Mouse (Mus musculus) central nervous system, embryonic 14 days (tissue): ENCODE results near the gene 1700001C02Rik. TPM values are rescaled to one million over a fixed set of nuclear protein-coding genes. Genes with fewer than 3 reads are reported as not detected.

ENCODE experiments used
- polyA plus RNA-seq: library from polyadenylated mRNA; depleted of rRNA; stranded (reverse); fragments of >200 nt; gene quantifications from 2 replicates; pipeline ENCODE4 v1.2.3, GENCODE M21; 2012; rRNA removed

The 1700001C02Rik gene
- polyA plus RNA-seq, result 0.51 and 0.55 TPM in 2 replicates

DNA sequence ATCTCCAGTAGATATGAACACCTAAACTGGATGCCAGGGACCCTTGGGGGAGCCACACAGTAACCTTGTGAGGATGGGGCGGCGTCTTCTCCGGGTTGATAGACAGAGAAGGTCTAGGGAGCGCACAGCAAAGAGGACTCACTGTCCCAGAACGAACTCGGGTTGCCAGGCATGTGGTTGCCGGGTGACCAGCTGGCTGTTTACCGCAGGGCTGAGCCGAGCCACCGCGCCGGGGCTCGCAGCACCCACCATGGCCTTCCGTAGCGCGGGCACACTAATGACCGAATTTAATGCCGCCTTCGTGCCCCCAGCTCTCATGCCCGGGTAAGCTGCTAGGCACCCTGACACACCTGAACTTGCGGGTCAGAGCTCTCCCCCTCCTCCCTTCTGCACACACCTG, at the start of gene 1700001C02Rik:
TSS of gene 1700001C02Rik (plus strand) at position 187 of the 400 bp plus-strand sequence.

DNA sequence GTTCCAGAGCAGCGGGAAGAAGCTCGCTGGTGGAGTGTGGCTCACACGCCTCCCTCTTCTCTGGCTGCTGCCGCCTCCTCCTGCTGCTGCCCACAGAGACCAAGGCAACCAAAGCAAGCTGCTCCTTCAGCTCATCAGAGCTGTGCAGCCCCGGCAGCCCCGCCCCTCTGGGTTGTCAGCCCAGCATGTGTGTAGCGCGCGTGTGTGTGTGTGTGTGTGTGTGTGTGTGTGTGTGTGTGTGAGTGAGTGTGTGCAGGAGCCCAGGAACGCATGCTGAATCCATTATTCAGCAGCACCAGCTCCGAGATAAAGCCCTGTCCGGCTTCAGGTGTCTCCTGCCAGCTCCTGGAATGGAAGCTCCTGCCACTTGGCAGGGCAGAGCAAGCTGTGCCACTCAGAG, 4.0 kb upstream of the 1700001C02Rik start, which contains the start of gene Otof:
TSS of gene Otof (minus strand) at position 112 of the 400 bp plus-strand sequence.

Other genes with a start within 250 kb of the 1700001C02Rik start
- gene Selenoi, start 233.5 kb upstream of the 1700001C02Rik start, polyA plus RNA-seq, result 42.0 and 42.6 TPM in 2 replicates
- 2.7 and 3.2 TPM in 2 replicates for gene Drc1, start 184.7 kb upstream of the 1700001C02Rik start, polyA plus RNA-seq
- 5.1 and 5.9 TPM in 2 replicates for gene Otof, start 4.1 kb upstream of the 1700001C02Rik start, polyA plus RNA-seq
- not detected in 2 replicates for gene Cib4, start 79.8 kb downstream of the 1700001C02Rik start, polyA plus RNA-seq
- 4.0 and 5.8 TPM in 2 replicates for gene Kcnk3, start 122.1 kb downstream of the 1700001C02Rik start, polyA plus RNA-seq
- gene Slc35f6, start 181.9 kb downstream of the 1700001C02Rik start, polyA plus RNA-seq, result 32.4 and 34.2 TPM in 2 replicates
- gene Cenpa, start 200.7 kb downstream of the 1700001C02Rik start, polyA plus RNA-seq, result 96.4 and 115 TPM in 2 replicates
- 293 and 314 TPM in 2 replicates for gene Dpysl5, start 245.5 kb downstream of the 1700001C02Rik start, polyA plus RNA-seq